Mouse (Mus musculus) lung, embryonic 16.5 days (tissue): Measurements from ENCODE around the gene Pigx. TPM values are rescaled to one million over a fixed set of nuclear protein-coding genes. Genes with fewer than 3 reads are reported as not detected.

Experiments used
- ATAC-seq: fragments of 200-750 bp; cut with Nextera tagmentation; 2 replicates; pipeline ENCODE4 v1.8.0; 2017; ENCODE audit warnings: low read depth, mild to moderate bottlenecking, moderate library complexity
- H3K27ac ChIP-seq: fragments of 300-500 bp; sonication (generic); 2 replicates; pipeline ENCODE4 v1.5.1; 2014; ENCODE audit warnings: mild to moderate bottlenecking, control low read depth, low read length
- H3K27me3 ChIP-seq: fragments of 300-500 bp; sonication (generic); 2 replicates; pipeline ENCODE4 v1.6.1; 2014; ENCODE audit warnings: low read depth, low read length, mixed read lengths; ENCODE audit not compliant: control insufficient read depth, insufficient read depth
- H3K36me3 ChIP-seq: fragments of 300-500 bp; sonication (generic); 2 replicates; pipeline ENCODE4 v1.6.1; 2014; ENCODE audit warnings: low read length; ENCODE audit not compliant: control insufficient read depth, insufficient read depth
- H3K4me1 ChIP-seq: fragments of 300-500 bp; sonication (generic); replicated peaks from 2 replicates; pipeline ENCODE4 v1.6.1; 2014; ENCODE audit warnings: low read length, mixed read lengths; ENCODE audit not compliant: control insufficient read depth, insufficient read depth
- H3K4me2 ChIP-seq: fragments of 300-500 bp; sonication (generic); 2 replicates; pipeline ENCODE4 v1.6.1; 2014; ENCODE audit warnings: low read depth, low read length, control low read depth
- H3K4me3 ChIP-seq: fragments of 300-500 bp; sonication (generic); 2 replicates; pipeline ENCODE4 v1.5.1; 2014; ENCODE audit warnings: mild to moderate bottlenecking, low read length, control low read depth
- H3K9ac ChIP-seq: fragments of 300-500 bp; sonication (generic); 2 replicates; pipeline ENCODE4 v1.6.1; 2014; ENCODE audit warnings: low read length, control low read depth
- H3K9me3 ChIP-seq: fragments of 300-500 bp; sonication (generic); 2 replicates; pipeline ENCODE4 v1.6.1; 2016; ENCODE audit warnings: low read length; ENCODE audit not compliant: control insufficient read depth
- WGBS: fragments of 180-500 bp; shearing (Covaris S2); extraction: QIAGEN DNeasy Blood & Tissue Kit; methylation state at CpG from one replicate; pipeline ENCODE4 v1.1.7; 2014; 5-methylcytosine and 5-hydroxymethylcytosine counted together
- polyA plus RNA-seq: library from polyadenylated mRNA; unstranded; fragments of >200 nt; fragmentation: Nextera tagmentation; extraction: Ambion mirVana; gene quantifications from 2 replicates; pipeline ENCODE4 v1.2.1, GENCODE M21; 2015

Pigx gene
- polyA plus RNA-seq, 1 experiment from 2014 or later = 84.6 TPM

DNA sequence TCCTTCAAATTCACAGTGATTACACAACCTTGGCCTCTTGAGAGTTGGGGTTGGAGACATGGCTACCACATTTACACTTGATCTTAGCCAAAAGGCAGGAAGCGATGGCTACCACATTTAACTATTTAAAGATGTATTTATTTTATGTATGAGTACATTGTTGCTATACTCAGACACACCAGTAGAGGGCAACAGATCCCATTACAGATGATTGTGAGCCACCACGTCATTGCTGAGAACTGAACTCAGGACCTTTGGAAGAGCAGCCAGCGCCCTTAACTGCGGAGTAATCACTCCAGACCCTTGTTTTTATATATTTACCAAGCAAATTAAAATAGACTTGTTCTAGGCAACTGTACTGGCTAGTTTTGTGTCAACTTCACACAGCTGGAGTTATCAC lies 57.2 kb downstream of the Pigx start:
- Histone ChIP-seq H3K27me3 (no peaks in the 10 kb centered on the region), H3K9me3 (no peaks in the 10 kb centered on the region), H3K4me2 (no peak overlapping the region), H3K9ac (no peak overlapping the region), H3K27ac (no peak overlapping the region), H3K4me3 (no peak overlapping the region), H3K4me1 (no peaks in the 10 kb centered on the region), H3K36me3 (peaks cover 49% of the 10 kb centered on the region)
- no peak for ATAC-seq
- WGBS = 88% methylated on average over 4 of the region's 4 CpGs

Other genes starting within 250 kb of the Pigx start
- gene Meltf, start 220.9 kb downstream of the Pigx start, polyA plus RNA-seq = 0.13 and 0.18 TPM in 2 replicates
- 0.33 and 0.40 TPM in 2 replicates for gene Pigz, start 165.9 kb downstream of the Pigx start, polyA plus RNA-seq
- 68.1 and 71.8 TPM in 2 replicates for gene 0610012G03Rik, start 151.2 kb downstream of the Pigx start, polyA plus RNA-seq
- 102 and 107 TPM in 2 replicates for gene Ncbp2, start 151.2 kb downstream of the Pigx start, polyA plus RNA-seq
- 11.8 and 13.5 TPM in 2 replicates for gene Senp5, start 96.5 kb downstream of the Pigx start, polyA plus RNA-seq
- 33.1 and 36.5 TPM in 2 replicates for gene Pak2, start 20.4 kb downstream of the Pigx start, polyA plus RNA-seq
- 31.7 and 31.9 TPM in 2 replicates for gene Cep19, start 60 bp upstream of the Pigx start, polyA plus RNA-seq
- gene Nrros, start 65.9 kb upstream of the Pigx start, polyA plus RNA-seq = 45.8 and 51.1 TPM in 2 replicates
- 0.28 TPM in 1 of 2 replicates, not detected in the other for gene Bex6, start 80.1 kb upstream of the Pigx start, polyA plus RNA-seq
- 5.0 and 5.2 TPM in 2 replicates for gene Fbxo45, start 147.4 kb upstream of the Pigx start, polyA plus RNA-seq
- 19.0 and 19.8 TPM in 2 replicates for gene Wdr53, start 147.5 kb upstream of the Pigx start, polyA plus RNA-seq
- gene Smco1, start 171.7 kb upstream of the Pigx start, polyA plus RNA-seq = 0.18 TPM in 1 of 2 replicates, not detected in the other
- 26.3 and 26.9 TPM in 2 replicates for gene Rnf168, start 177.7 kb upstream of the Pigx start, polyA plus RNA-seq
- 22.5 and 25.4 TPM in 2 replicates for gene Ubxn7, start 232.5 kb upstream of the Pigx start, polyA plus RNA-seq